Mouse (Mus musculus): ENCODE results near the gene Ppp1r13b. TPM values are rescaled to one million over a fixed set of nuclear protein-coding genes. Genes with fewer than 3 reads are reported as not detected.

The Ppp1r13b gene
- polyA plus RNA-seq, 1 experiment from 2014 or later: 13.6 TPM

GRCm38 (mm10) chr12:111864206-111864824 lies 43.6 kb downstream of the Ppp1r13b start:
- TF ChIP-seq CTCF (IDR thresholded peaks at IDR 0.05; ENCODE audit: low read depth): no peak
- Histone ChIP-seq H3K27ac (ENCODE audit: low read depth, low read length) (no peak overlapping the region), H3K27me3 (replicated peaks; ENCODE audit: control insufficient read depth, insufficient read depth, low read length) (no peaks in the 10 kb centered on the region), H3K9ac (ENCODE audit: low read depth, low read length) (no peak overlapping the region), H3K4me3 (ENCODE audit: low read depth, low read length) (no peak overlapping the region), H3K36me3 (ENCODE audit: control insufficient read depth, insufficient read depth) (peaks cover 31% of the 10 kb centered on the region), H3K4me1 (replicated peaks; ENCODE audit: control insufficient read depth, insufficient read depth, low read length) (no peaks in the 10 kb centered on the region), H3K4me2 (replicated peaks; ENCODE audit: low read depth) (no peak overlapping the region), H3K9me3 (ENCODE audit: control insufficient read depth) (no peaks in the 10 kb centered on the region)
- no peak for ATAC-seq
- 92% methylated on average over 4 of the region's 4 CpGs for WGBS

DNA sequence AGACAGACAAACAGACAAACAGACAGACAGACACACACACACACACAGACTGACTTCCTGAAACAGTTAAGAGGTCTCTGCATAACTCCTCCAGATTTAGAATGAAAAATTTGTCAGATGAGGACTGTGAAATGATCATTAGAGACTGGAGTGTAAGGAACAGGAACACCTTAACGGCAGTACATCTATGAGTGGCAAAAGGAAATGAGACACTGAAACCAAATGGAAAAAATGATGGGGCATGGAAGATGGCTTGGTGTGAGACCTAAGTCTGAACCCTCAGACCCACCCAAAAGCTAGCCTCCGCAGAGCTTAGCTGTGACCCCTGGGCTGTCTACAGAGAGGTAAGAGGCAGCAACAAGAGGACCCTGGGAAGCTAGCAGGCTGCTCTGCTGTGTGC lies 52.5 kb downstream of the Ppp1r13b start:
- ATAC-seq: no peak
- Histone ChIP-seq H3K9me3 (ENCODE audit: control insufficient read depth) (no peaks in the 10 kb centered on the region), H3K27ac (ENCODE audit: low read depth, low read length) (no peak overlapping the region), H3K4me2 (replicated peaks; ENCODE audit: low read depth) (no peak overlapping the region), H3K4me1 (replicated peaks; ENCODE audit: control insufficient read depth, insufficient read depth, low read length) (no peaks in the 10 kb centered on the region), H3K27me3 (replicated peaks; ENCODE audit: control insufficient read depth, insufficient read depth, low read length) (no peaks in the 10 kb centered on the region), H3K9ac (ENCODE audit: low read depth, low read length) (no peak overlapping the region), H3K4me3 (ENCODE audit: low read depth, low read length) (no peak overlapping the region), H3K36me3 (ENCODE audit: control insufficient read depth, insufficient read depth) (peaks cover 15% of the 10 kb centered on the region)
- TF ChIP-seq CTCF (IDR thresholded peaks at IDR 0.05; ENCODE audit: low read depth): no peak
- 86% methylated on average over 2 of the region's 2 CpGs for WGBS

GRCm38 (mm10) chr12:111853546-111853945 lies 54.4 kb downstream of the Ppp1r13b start:
- peaks cover 18% of the 10 kb centered on the region for H3K36me3 ChIP-seq (ENCODE audit: control insufficient read depth, insufficient read depth)

DNA sequence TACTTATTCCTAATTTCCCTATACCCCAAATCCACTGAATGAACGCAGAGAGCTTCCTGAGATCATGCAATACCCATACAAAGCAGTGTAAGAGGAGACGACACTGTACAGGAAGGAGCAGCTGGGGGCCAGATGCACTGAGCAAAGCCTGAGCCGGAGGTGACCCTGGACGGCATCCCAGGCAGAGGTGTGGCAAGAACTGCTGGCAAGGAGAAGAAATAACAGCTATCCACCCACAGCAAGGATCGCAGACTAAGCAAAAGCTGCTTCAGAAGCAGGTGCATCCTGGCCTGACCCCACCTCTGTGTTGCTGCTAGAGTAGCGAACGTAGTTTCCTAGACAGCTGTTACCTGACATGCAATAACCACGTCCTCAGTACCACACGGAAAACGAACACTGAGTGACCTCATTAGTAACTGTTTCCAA lies 54.9 kb downstream of the Ppp1r13b start:
- peak; percentile 64 for ATAC-seq
- no peaks in the 10 kb centered on the region for H3K4me1 ChIP-seq (replicated peaks; ENCODE audit: control insufficient read depth, insufficient read depth, low read length)
- WGBS: 40% methylated on average over 10 of the region's 10 CpGs
- H3K36me3 ChIP-seq (ENCODE audit: control insufficient read depth, insufficient read depth): peaks cover 15% of the 10 kb centered on the region
- no peak for TF ChIP-seq CTCF (IDR thresholded peaks at IDR 0.05; ENCODE audit: low read depth)
- no peak overlapping the region for H3K4me2 ChIP-seq (replicated peaks; ENCODE audit: low read depth)
- no peak overlapping the region for H3K4me3 ChIP-seq (ENCODE audit: low read depth, low read length)
- no peaks in the 10 kb centered on the region for H3K9me3 ChIP-seq (ENCODE audit: control insufficient read depth)
- no peak overlapping the region for H3K27ac ChIP-seq (ENCODE audit: low read depth, low read length)
- H3K27me3 ChIP-seq (replicated peaks; ENCODE audit: control insufficient read depth, insufficient read depth, low read length): no peaks in the 10 kb centered on the region
- no peak overlapping the region for H3K9ac ChIP-seq (ENCODE audit: low read depth, low read length)

More at GRCm38 (mm10) chr12:111853546-111853945, 54.4 kb downstream of the Ppp1r13b start:
- no peaks in the 10 kb centered on the region for H3K9me3 ChIP-seq (ENCODE audit: control insufficient read depth)
- H3K4me3 ChIP-seq (ENCODE audit: low read depth, low read length): no peak overlapping the region
- no peaks in the 10 kb centered on the region for H3K27me3 ChIP-seq (replicated peaks; ENCODE audit: control insufficient read depth, insufficient read depth, low read length)
- H3K9ac ChIP-seq (ENCODE audit: low read depth, low read length): no peak overlapping the region
- WGBS: 55% methylated on average over 4 of the region's 4 CpGs
- H3K4me2 ChIP-seq (replicated peaks; ENCODE audit: low read depth): no peak overlapping the region
- peak; percentile 72 for ATAC-seq
- no peak overlapping the region for H3K27ac ChIP-seq (ENCODE audit: low read depth, low read length)
- TF ChIP-seq CTCF (IDR thresholded peaks at IDR 0.05; ENCODE audit: low read depth): no peak
- no peaks in the 10 kb centered on the region for H3K4me1 ChIP-seq (replicated peaks; ENCODE audit: control insufficient read depth, insufficient read depth, low read length)

- Histone ChIP-seq H3K4me1 (replicated peaks; ENCODE audit: control insufficient read depth, insufficient read depth, low read length) (no peaks in the 10 kb centered on the region), H3K27ac (ENCODE audit: low read depth, low read length) (no peak overlapping the region), H3K9ac (ENCODE audit: low read depth, low read length) (no peak overlapping the region), H3K9me3 (ENCODE audit: control insufficient read depth) (no peaks in the 10 kb centered on the region), H3K4me3 (ENCODE audit: low read depth, low read length) (no peak overlapping the region), H3K36me3 (ENCODE audit: control insufficient read depth, insufficient read depth) (peaks cover 11% of the 10 kb centered on the region; the same call in 1 of the 2 replicates), H3K27me3 (replicated peaks; ENCODE audit: control insufficient read depth, insufficient read depth, low read length) (no peaks in the 10 kb centered on the region), H3K4me2 (replicated peaks; ENCODE audit: low read depth) (no peak overlapping the region)
- no peak for ATAC-seq
- 80% methylated on average over 5 of the region's 5 CpGs for WGBS
- no peak for TF ChIP-seq CTCF (IDR thresholded peaks at IDR 0.05; ENCODE audit: low read depth)
Observed at GRCm38 (mm10) chr12:111851745-111852144, 56.2 kb downstream of the Ppp1r13b start.

- Histone ChIP-seq H3K9me3 (ENCODE audit: control insufficient read depth) (no peaks in the 10 kb centered on the region), H3K9ac (ENCODE audit: low read depth, low read length) (no peak overlapping the region), H3K27me3 (replicated peaks; ENCODE audit: control insufficient read depth, insufficient read depth, low read length) (no peaks in the 10 kb centered on the region), H3K4me2 (replicated peaks; ENCODE audit: low read depth) (no peak overlapping the region), H3K4me1 (replicated peaks; ENCODE audit: control insufficient read depth, insufficient read depth, low read length) (no peaks in the 10 kb centered on the region), H3K36me3 (ENCODE audit: control insufficient read depth, insufficient read depth) (peaks cover 10% of the 10 kb centered on the region; the same call in 1 of the 2 replicates), H3K4me3 (ENCODE audit: low read depth, low read length) (no peak overlapping the region), H3K27ac (ENCODE audit: low read depth, low read length) (no peak overlapping the region)
- ATAC-seq: no peak
- peak; percentile 58 for TF ChIP-seq CTCF (IDR thresholded peaks at IDR 0.05; ENCODE audit: low read depth)
- WGBS: 64% methylated on average over 2 of the region's 2 CpGs
Observed at GRCm38 (mm10) chr12:111851235-111851634, 56.7 kb downstream of the Ppp1r13b start.
